Mouse (Mus musculus) adrenal gland, adult 2 months (tissue): ENCODE results near the gene Ppat. TPM values are rescaled to one million over a fixed set of nuclear protein-coding genes. Genes with fewer than 3 reads are reported as not detected.

ENCODE experiments used
- DNase-seq: peaks from one replicate; pipeline ENCODE4 v3.0.0; 2021
- polyA plus RNA-seq: library from polyadenylated mRNA; depleted of rRNA; stranded (reverse); fragments of >200 nt; gene quantifications from 2 replicates; pipeline ENCODE4 v1.2.3, GENCODE M21; 2012; rRNA removed
- total RNA-seq, 2 experiments: library from RNA; stranded (reverse); gene quantifications; 2 replicates each; pipeline ENCODE4 v1.2.3; 2021

Ppat gene
- total and polyA plus RNA-seq, 3 experiments: 2.2 to 18.4 (median 13.8) TPM

DNA sequence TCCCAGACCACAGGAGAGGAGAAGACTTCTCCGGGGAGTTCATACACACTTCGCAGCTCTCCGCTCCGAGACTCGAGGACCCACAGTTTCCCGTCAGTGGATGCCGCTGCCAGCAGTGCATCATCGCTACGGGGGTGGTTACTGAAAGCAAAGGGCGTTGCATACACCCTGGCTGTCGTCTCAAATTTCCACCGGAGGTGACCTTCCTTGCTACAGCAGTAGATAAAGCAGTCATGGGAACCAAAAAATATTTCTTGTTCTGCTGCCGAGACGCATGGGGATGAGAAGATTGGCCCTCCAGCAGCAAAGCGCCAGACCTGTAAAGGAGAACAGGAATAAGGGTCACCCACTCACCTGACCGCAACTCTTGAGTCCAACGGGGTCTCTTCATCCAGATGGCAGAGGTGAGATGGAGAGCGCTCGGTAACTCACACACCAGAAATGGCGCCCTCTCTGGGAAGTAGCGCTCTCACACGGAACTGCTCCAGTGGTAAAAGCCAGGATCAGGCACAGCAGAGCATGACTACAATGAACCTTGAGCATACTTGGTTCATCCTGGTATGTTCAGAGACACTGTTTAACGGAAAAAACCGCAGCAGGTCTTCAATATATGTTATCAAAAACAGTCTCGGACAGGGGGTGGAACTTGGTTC, 75.1 kb downstream of the Ppat start:
- no peak for DNase-seq

DNA sequence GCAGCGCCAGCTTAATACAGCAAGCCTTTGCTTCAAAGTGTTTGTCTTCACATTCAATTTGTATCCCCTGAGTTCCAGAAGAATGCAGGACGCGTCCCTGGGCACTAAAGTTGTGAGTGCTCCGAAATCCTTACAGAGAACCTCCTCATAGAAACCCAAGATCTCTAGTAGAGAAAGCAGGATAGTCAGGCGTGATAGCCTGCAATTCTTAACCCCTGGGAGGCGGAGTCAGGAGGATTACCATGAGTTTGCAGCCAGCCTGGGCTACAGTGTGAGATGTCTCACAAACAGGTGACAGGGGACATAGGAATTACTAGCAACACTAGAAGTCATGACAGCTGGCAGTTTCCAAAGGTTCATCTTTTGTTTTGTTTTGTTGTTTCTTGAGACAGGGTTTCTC, 81.8 kb downstream of the Ppat start:
- DNase-seq: no peak

DNA sequence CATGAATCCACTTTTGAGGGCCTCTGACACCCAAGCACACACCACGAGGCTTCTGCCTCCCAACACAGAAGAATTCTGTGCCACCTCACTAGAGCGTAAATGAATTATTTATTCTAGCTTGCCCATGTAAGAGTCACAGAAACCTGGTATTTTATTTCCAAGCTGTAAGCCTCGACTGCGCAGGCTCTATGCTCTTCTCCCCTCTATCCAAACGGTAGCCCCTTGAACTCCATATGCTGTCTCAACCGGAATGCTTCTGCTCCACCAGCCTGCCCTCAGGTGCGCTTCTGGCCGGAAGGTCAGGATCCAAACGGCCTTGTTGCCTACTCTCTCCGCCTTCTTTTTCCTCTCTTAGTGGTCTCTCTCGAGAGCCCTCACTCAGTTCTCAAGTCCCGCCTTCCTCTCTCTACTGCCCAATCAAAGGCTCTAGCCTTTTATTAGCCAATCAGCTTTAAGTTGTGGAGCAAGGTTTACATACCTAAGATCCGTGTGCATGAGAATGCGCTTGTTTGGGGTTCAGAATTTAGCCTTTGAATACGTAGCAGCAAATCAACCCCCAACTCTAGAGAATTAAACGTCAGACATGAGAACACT, 82.6 kb downstream of the Ppat start:
- DNase-seq: peak; percentile 23

DNA sequence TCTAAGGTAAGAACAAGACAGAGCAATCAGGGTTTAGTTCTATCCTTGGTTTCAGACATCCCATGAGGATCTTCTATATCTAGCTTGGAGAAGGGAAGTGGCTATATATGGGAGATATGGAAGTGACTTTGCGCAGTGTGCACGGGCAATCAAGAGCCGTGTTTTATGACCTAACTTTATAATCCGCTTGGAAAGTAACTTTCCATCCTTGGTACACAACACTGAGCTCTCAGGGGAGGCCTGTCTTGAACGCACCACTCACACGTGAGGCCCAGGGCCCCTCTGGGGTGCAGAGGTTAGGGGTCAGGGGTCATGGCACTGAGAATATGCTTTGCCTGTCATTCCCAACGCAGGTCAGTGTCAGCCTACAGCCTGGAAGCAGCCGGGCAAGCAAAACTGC, 84.6 kb downstream of the Ppat start:
- no peak for DNase-seq

Other genes starting within 250 kb of the Ppat start
- 10 to 100 TPM; 15.4 to 16.2 TPM for gene Aasdh, start 46.1 kb downstream of the Ppat start, total RNA-seq
- 4.6 and 6.1 TPM in 2 replicates for gene Aasdh, start 46.1 kb downstream of the Ppat start, polyA plus RNA-seq
- gene Paics, start 271 bp downstream of the Ppat start, total RNA-seq: 100 to 1,000 TPM; 173 to 196 TPM
- 37.4 and 72.8 TPM in 2 replicates for gene Paics, start 271 bp downstream of the Ppat start, polyA plus RNA-seq
- gene Srp72, start 23.1 kb upstream of the Ppat start, total RNA-seq: 100 to 1,000 TPM; 139 to 145 TPM
- 7.6 and 10.0 TPM in 2 replicates for gene Srp72, start 23.1 kb upstream of the Ppat start, polyA plus RNA-seq
- gene Arl9, start 52.5 kb upstream of the Ppat start, total RNA-seq: not detected
- gene Arl9, start 52.5 kb upstream of the Ppat start, polyA plus RNA-seq: not detected in 2 replicates
- not detected for gene Thegl, start 64.4 kb upstream of the Ppat start, total RNA-seq
- gene Thegl, start 64.4 kb upstream of the Ppat start, polyA plus RNA-seq: not detected in 2 replicates
- 1 to 10 TPM; 1.8 to 3.4 TPM for gene Hopx, start 163.5 kb upstream of the Ppat start, total RNA-seq
- 4.0 and 8.8 TPM in 2 replicates for gene Hopx, start 163.5 kb upstream of the Ppat start, polyA plus RNA-seq